Mouse (Mus musculus): ENCODE data around the gene Syne1. TPM values are rescaled to one million over a fixed set of nuclear protein-coding genes. Genes with fewer than 3 reads are reported as not detected.

Syne1 gene
- total and polyA plus RNA-seq, 3 experiments = 5.3 to 6.8 TPM; not detected in 1

GRCm38 (mm10) chr10:5170425-5170824 is 380.9 kb downstream of the Syne1 start:
- H3K36me3 ChIP-seq (ENCODE audit: control insufficient read depth in 1 of 2, insufficient read depth in 2 of 2, low read length in 2 of 2) = peaks cover 0 to 3% of the 10 kb centered on the region in 2 experiments; a peak in 3 of 4 replicates
- TF ChIP-seq GABPA (IDR thresholded peaks at IDR 0.05; ENCODE audit: low read depth, low read length) = no peak
- TF ChIP-seq ZC3H11A (IDR thresholded peaks at IDR 0.05; ENCODE audit: low read depth, low read length) = peak; percentile 59
- TF ChIP-seq RCOR1 (IDR thresholded peaks at IDR 0.05; ENCODE audit: low read depth, low read length) = no peak
- TF ChIP-seq BHLHE40 (IDR thresholded peaks at IDR 0.05; ENCODE audit: borderline replicate concordance, low read depth, low read length) = no peak
- no peak for TF ChIP-seq UBTF (IDR thresholded peaks at IDR 0.05; ENCODE audit: borderline replicate concordance, insufficient read depth, low read depth, low read length)
- no peak for TF ChIP-seq SIN3A (IDR thresholded peaks at IDR 0.05; ENCODE audit: low read length)
- TF ChIP-seq SMC3 (IDR thresholded peaks at IDR 0.05; ENCODE audit: low read depth, low read length) = peak; percentile 70
- TF ChIP-seq USF1 (IDR thresholded peaks at IDR 0.05; ENCODE audit: low read depth, low read length) = no peak
- TF ChIP-seq CTCF (IDR thresholded peaks at IDR 0.05 in 2 of 3, conservative IDR thresholded peaks at IDR 0.05 in 1 of 3; ENCODE audit: control insufficient read depth in 1 of 3, insufficient read depth in 1 of 3, low read depth in 2 of 3, low read length in 3 of 3, poor library complexity in 1 of 3, severe bottlenecking in 1 of 3) = peak; percentile 55 to 62 (median 59)
- no peak for TF ChIP-seq POLR2AphosphoS5 (IDR thresholded peaks at IDR 0.05; ENCODE audit: borderline replicate concordance, low read depth, low read length)
- peak; percentile 49 for TF ChIP-seq RAD21 (IDR thresholded peaks at IDR 0.05; ENCODE audit: low read depth, low read length)
- no peak for TF ChIP-seq ELF1 (IDR thresholded peaks at IDR 0.05; ENCODE audit: low read depth, low read length)
- no peak for TF ChIP-seq MYC (IDR thresholded peaks at IDR 0.05; ENCODE audit: low read depth, low read length)
- TF ChIP-seq ETS1 (IDR thresholded peaks at IDR 0.05; ENCODE audit: low read depth, low read length) = no peak
- H3K27ac ChIP-seq (ENCODE audit: control insufficient read depth, low read depth, low read length) = no peak overlapping the region
- peaks cover 2 to 5% of the 10 kb centered on the region in 2 experiments; a peak in 3 of 4 replicates for H3K4me1 ChIP-seq (ENCODE audit: control insufficient read depth in 1 of 2, insufficient read depth in 2 of 2, low read length in 2 of 2)
- no peak overlapping the region for H3K4me3 ChIP-seq (ENCODE audit: control insufficient read depth in 1 of 2, insufficient read depth in 1 of 2, low read depth in 2 of 2, low read length in 2 of 2)
- H3K9ac ChIP-seq (ENCODE audit: control insufficient read depth, low read depth, low read length, poor library complexity, severe bottlenecking) = no peak overlapping the region
- H3K79me2 ChIP-seq (ENCODE audit: control insufficient read depth, insufficient read depth, low read length, poor library complexity) = no peaks in the 10 kb centered on the region
- H3K9me3 ChIP-seq (replicated peaks; ENCODE audit: insufficient read depth, low read length) = no peaks in the 10 kb centered on the region
- peak; percentile 55 for DNase-seq (ENCODE audit: low read depth, low spot score)
- no peaks in the 10 kb centered on the region; a peak in 1 of 4 replicates for H3K27me3 ChIP-seq (ENCODE audit: control insufficient read depth in 1 of 2, insufficient read depth in 2 of 2, low read length in 2 of 2)

GRCm38 (mm10) chr10:5167481-5167880 is 383.8 kb downstream of the Syne1 start:
- Histone ChIP-seq H3K27me3 (ENCODE audit: control insufficient read depth in 1 of 2, insufficient read depth in 2 of 2, low read length in 2 of 2) (no peaks in the 10 kb centered on the region), H3K9me3 (replicated peaks; ENCODE audit: insufficient read depth, low read length) (0 out of 2 replicates have a peak, but pooled peaks cover 1% of the 10 kb centered on the region), H3K9ac (ENCODE audit: control insufficient read depth, low read depth, low read length, poor library complexity, severe bottlenecking) (no peak overlapping the region), H3K4me3 (ENCODE audit: control insufficient read depth in 1 of 2, insufficient read depth in 1 of 2, low read depth in 2 of 2, low read length in 2 of 2) (no peak overlapping the region), H3K36me3 (ENCODE audit: control insufficient read depth in 1 of 2, insufficient read depth in 2 of 2, low read length in 2 of 2) (peaks cover 0 to 12% of the 10 kb centered on the region in 2 experiments; a peak in 3 of 4 replicates), H3K79me2 (ENCODE audit: control insufficient read depth, insufficient read depth, low read length, poor library complexity) (no peaks in the 10 kb centered on the region), H3K4me1 (ENCODE audit: control insufficient read depth in 1 of 2, insufficient read depth in 2 of 2, low read length in 2 of 2) (peaks cover 13 to 15% of the 10 kb centered on the region in 2 experiments), H3K27ac (ENCODE audit: control insufficient read depth, low read depth, low read length) (no peak overlapping the region)
- no peak for DNase-seq (ENCODE audit: low read depth, low spot score)
- TF ChIP-seq USF1 (IDR thresholded peaks at IDR 0.05; ENCODE audit: low read depth, low read length) (no peak), BHLHE40 (IDR thresholded peaks at IDR 0.05; ENCODE audit: borderline replicate concordance, low read depth, low read length) (no peak), MEF2A (IDR thresholded peaks at IDR 0.05; ENCODE audit: extremely low read depth, insufficient replicate concordance, low read depth, low read length, poor library complexity, severe bottlenecking) (no peak), MAZ (IDR thresholded peaks at IDR 0.05; ENCODE audit: low read depth, low read length) (no peak), RAD21 (IDR thresholded peaks at IDR 0.05; ENCODE audit: low read depth, low read length) (no peak), POLR2AphosphoS5 (IDR thresholded peaks at IDR 0.05; ENCODE audit: borderline replicate concordance, low read depth, low read length) (no peak), NRF1 (IDR thresholded peaks at IDR 0.05; ENCODE audit: insufficient read depth, low read depth, low read length, poor library complexity, severe bottlenecking) (no peak), SIN3A (IDR thresholded peaks at IDR 0.05; ENCODE audit: low read length) (no peak), MYC (IDR thresholded peaks at IDR 0.05; ENCODE audit: low read depth, low read length) (no peak), UBTF (IDR thresholded peaks at IDR 0.05; ENCODE audit: borderline replicate concordance, insufficient read depth, low read depth, low read length) (no peak), GATA1 (IDR thresholded peaks at IDR 0.05; ENCODE audit: low read depth, low read length) (no peak), MYB (IDR thresholded peaks at IDR 0.05; ENCODE audit: low read depth, low read length) (no peak), POLR2A (IDR thresholded peaks at IDR 0.05; ENCODE audit: control insufficient read depth in 1 of 2, insufficient read depth in 1 of 2, low read depth in 1 of 2, low read length in 2 of 2, poor library complexity in 1 of 2) (no peak), TCF12 (IDR thresholded peaks at IDR 0.05; ENCODE audit: low read depth, low read length) (no peak), GABPA (IDR thresholded peaks at IDR 0.05; ENCODE audit: low read depth, low read length) (no peak), CTCF (IDR thresholded peaks at IDR 0.05 in 2 of 3, conservative IDR thresholded peaks at IDR 0.05 in 1 of 3; ENCODE audit: control insufficient read depth in 1 of 3, insufficient read depth in 1 of 3, low read depth in 2 of 3, low read length in 3 of 3, poor library complexity in 1 of 3, severe bottlenecking in 1 of 3) (no peak), ZC3H11A (IDR thresholded peaks at IDR 0.05; ENCODE audit: low read depth, low read length) (no peak)

All from MEL (cell line).